Mouse (Mus musculus) heart, postnatal 14 days (tissue): ENCODE measurements around the gene Brsk2. TPM values are rescaled to one million over a fixed set of nuclear protein-coding genes. Genes with fewer than 3 reads are reported as not detected.

Source experiments
- DNase-seq, 2 experiments: peaks; one replicate each; pipeline ENCODE4 v3.0.0; 2021 to 2022
- intact Hi-C: fragments of 180-260 bp; cut with DNase I; formaldehyde crosslinking; loops from one replicate; pipeline ENCODE4 v1.15.1; 2025
- total RNA-seq, 2 experiments: library from RNA; stranded (reverse); gene quantifications; 2 replicates each; pipeline ENCODE4 v1.2.3; 2021

Gene Brsk2
- total RNA-seq, 2 experiments from 2014 or later = 0.12 to 0.46 TPM

DNA sequence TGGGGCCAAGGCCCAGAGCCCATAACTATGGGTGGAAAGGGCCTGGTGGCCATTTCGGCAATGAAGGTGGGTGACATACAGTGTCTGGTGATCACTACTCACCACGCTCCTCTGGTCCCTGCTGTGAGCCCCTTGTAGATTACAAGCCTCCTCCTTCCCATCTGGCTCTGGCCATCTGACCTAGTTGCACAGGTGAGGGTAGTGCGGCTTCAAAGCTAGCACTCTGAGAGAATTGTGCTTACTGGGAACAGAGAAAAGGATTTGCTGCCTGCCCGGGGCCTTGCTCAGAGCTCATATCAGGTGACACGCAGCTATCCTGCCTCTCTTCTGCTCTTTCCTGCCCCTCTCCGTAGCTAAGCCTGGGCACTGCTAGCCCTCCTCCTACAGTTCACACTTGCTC, 4.1 kb downstream of the Brsk2 start:
- DNase-seq = no peak
- intact Hi-C loops = no loop called here

DNA sequence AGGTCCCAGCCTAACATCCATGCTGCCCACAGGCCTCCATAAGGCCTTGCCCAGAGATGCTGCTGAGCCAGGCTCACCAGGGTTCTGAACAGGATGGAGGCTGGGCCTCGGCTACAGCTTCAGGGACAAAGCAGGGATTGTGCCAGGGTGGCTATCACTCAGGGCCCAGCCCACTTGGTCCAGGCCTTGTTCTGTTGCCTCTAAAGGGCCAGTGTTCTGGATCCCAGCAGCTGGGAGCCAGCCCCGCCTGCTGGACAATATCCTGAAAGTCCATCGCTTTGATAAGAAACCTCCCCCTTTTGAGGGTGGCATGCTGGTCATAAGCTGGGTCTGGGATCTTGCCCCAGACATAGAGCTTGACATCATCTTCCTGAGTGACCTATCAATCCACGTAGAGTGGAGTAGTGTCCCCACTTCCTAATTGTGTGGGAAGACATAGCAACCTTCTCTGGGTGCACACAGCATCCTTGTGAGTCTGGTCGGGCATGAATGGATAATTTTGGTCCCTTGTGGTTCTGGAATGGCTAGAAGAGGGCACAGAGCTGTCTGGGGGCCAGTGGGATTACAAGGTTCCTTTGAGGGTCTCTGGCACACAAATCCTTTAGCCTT, 6.1 kb downstream of the Brsk2 start:
- DNase-seq = no peak
- intact Hi-C loops = no loop called here

DNA sequence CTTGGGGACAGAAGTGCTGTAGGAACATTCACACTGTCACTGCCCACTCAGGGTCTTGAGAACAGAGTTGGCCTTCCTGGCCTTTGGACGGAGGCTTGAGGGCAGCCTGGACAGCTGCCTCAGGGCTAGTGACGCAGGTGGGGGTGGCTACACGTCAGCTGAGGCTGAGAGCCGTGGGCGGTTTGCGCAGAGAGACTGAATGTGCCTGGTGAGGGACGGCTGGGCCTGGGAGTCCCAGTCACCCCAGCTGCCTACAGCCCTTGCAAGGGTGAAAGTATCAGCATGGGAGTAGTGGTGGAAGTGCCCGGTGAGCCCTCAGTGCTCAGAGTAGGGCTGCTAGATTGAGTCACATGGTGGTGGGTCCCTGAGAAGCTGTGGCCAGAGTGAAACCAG, 6.6 kb downstream of the Brsk2 start:
- intact Hi-C loops = no loop called here
- no peak for DNase-seq

DNA sequence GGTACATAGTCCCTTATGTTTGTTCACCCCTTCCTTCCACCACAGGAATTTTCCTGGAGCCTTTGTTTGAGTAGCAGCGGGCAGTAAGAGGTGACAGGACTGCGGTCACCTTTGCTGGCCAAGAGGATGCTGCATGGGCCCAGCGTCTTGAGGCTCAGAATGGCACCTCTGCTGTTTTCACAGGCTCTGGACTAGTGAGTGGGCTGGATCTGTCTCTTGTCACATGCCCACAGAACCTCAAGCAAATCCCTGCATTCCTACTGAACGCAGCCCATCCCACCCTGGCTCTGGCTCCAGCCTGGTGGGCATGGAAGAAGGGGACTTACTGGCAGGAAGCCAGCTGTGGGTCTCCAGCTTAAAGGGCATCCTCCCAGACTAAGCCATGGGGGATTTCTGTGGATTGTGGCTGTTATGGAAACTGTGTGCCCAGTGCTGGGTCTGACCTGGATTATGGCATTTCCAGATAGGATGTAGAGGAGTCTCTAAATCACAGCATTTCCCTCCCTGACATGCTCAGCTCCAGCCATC, 8.0 kb downstream of the Brsk2 start:
- DNase-seq = no peak
- intact Hi-C loops = no loop called here

DNA sequence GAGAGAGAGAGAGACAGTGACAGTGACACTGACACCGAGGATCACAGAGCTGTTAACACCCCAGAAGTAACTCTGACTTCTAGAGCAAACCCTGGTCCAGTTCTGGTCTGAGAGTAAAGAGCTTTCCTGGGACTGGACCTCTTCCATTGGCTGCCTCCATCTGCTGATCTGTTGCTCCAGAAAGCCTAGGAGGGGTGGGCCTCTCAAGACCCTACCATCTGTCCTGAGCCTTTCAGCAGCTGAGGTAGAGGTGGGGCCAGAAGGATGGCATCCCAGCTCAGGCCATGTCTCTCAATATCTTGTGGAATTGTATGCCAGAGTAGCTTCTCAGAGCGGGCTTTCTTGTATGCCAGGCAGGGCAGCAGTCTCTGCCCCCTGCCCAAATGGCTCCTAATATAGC, 8.7 kb downstream of the Brsk2 start:
- intact Hi-C loops = no loop called here

DNA sequence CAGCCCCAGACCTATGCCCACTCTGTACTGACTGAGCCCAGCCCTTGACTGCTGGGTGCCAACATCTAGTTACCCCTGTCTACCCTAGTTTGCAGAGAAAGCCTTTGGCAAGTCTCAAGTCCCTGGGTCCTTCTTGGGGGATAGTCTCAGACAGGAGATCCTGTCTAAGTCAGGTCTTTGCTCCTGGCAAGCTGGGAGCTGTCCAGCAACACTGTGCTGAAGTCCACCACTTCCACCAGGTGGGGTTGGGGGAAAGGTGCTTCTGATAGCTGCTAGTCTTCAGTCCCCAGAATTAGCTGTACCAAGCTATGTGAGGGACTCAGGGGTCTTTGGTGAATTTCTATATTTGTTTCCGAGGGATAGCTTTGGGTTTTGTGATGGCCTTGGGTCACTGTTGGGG, 9.6 kb downstream of the Brsk2 start:
- DNase-seq = peak; percentile 11 to 39
- intact Hi-C loops = no loop called here

More for the DNA sequence above, 8.7 kb downstream of the Brsk2 start:
- DNase-seq = no peak

DNA sequence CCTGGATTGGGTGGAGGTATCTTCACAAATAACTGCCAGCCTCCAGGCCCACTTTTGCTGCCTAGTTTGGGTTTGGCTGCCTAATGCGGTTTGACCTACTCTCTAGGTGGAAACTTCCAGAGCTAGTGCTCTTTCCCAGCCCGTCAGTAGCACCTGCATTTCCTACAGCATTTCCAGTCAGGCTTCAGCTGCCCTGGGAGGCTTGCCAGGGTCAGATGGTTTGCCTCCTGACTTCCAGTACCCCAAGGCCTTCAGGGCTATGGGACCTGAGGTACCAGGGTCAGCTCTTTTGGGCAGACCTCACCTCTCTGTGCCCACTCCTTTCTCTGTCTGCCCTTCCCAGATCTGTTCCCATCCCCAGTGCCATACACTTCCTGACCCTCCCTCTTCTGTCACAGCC, 11.4 kb downstream of the Brsk2 start:
- intact Hi-C loops = no loop called here
- DNase-seq = no peak

DNA sequence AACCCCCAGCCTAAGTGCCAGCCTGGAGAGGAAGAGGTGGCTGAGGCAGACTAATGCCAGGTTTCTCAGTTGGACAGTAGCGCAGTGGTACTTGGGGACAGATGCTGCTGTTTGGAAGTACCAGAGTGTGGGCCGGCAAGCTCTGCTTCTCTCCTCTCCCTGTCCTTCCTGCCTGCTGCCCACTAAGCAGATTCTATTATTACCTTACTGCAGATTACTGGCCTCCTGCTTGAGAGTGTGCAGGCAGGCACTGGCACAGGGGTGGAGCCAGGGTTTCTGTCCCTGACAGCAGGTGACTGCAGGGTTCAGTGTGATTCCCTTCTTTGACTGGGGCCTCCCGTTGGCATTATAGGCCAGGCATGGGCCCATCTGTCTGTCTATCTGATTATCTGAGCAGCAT, 11.9 kb downstream of the Brsk2 start:
- intact Hi-C loops = no loop called here
- no peak for DNase-seq

DNA sequence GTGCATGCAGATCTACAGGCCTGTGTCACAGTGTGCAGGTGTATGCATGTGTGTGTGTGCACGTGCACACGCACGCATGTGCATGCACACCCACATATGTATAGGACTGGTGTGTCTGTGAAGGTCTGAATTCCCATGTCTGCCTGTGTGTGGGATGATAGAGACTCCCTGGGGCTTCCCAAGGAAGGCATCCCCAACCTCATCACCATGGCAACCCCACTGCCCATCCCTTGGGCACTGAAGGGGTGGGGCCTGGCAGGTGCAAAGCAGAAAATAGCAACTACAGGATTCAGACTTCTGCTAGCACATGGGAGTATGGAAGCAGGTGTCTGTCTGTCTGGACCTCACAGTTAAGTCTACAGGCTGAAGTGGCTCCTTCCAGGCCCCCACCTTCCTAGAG, 13.0 kb downstream of the Brsk2 start:
- no peak for DNase-seq
- intact Hi-C loops = no loop called here

DNA sequence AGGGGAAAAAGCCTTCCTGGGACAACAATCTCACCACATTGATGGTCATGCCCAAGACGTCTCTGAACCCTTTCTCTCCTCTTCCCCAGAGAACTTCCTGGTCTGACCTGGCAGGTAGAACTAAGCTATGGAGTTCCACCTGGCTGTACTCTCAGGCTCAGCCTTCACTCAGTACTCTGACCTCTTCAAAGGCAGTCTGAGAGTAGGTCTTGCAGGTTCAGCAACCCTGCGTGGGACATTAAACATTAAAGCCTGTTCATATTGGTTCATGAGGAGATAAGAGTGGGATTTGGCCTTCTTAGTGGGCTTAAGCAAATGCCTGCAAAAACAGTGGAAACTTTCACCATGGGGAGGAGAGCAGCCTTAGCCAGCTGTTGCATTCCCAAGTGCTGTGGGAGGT, 16.7 kb downstream of the Brsk2 start:
- intact Hi-C loops = no loop called here
- DNase-seq = no peak

DNA sequence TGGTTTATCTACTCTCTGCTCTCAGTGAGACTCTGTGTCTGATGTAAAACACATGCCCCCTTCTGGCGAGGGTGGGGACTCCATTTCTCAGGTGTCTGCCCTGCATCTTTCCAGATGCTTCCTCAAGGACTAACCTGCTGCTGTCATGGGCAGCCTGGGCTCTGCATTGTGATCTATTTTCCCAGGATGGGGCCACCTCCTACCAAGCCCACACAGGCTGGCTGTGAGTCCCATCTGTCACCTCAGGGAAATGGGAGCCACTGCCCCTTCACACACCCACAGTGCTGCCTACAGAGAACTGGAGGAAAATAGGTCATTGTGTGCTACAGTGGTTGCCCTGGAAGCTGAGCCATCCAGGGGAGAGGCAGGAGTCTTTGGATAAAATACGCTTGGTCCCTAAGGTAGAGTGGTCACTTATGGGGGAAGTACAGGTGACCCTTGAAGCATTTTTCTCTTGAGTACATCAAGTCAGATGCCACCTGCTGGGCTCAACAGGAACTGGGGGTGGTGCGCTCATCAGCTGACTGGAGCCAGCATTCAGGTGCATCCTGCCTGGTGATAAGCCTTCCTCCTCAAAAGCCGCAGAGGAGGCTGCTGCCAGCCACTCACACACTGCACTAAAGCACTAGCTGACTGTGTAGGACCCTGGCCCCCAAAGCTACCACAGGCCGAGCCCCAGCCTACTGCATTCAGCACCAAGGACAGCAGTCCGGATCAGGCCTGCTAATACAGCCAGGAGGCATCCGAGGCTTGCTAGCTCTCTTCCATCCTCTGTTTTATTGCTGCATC, 23.5 kb downstream of the Brsk2 start:
- DNase-seq = peak in 1 of 2 experiments; percentile 60
- intact Hi-C loops = no loop called here

DNA sequence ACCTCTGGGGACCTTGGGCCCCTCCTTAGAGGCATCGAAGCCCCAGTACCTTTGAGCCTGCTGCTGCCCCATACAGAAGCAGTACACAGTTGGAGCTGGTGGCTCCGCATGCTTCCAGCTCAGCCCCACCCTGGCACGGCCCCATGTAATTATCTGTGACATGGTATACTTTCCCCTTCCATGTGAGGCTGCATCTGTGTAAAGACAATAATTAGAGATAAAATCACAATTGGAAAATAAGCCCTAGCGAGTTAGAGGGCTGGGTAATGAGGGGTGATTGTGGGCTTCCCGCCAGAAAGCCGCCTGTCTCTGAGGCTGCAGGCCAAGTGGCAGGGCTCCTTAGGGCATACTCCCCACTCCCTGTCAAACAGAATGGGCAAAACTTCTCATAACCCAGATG, 28.5 kb downstream of the Brsk2 start:
- intact Hi-C loops = no loop called here
- no peak for DNase-seq

DNA sequence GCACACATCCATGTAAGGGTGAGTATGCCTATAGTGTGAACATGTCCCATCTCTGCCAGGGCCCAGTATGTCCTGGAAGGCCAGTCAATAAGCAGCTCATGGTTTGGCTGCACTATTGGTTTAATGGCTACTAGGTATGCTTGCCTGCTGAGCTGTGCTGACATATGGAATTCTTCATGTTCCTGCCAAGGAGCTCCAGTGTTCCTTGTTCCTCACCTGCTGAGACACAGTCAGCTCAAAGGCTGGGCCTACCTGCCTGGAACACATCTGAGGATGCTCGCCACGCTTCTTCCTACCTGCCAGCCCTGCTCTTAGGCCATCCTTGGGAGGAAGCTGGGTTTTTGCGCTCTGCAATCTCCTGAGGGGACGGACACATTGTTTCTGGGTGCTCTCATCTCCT, 29.7 kb downstream of the Brsk2 start:
- intact Hi-C loops = no loop called here
- no peak for DNase-seq

DNA sequence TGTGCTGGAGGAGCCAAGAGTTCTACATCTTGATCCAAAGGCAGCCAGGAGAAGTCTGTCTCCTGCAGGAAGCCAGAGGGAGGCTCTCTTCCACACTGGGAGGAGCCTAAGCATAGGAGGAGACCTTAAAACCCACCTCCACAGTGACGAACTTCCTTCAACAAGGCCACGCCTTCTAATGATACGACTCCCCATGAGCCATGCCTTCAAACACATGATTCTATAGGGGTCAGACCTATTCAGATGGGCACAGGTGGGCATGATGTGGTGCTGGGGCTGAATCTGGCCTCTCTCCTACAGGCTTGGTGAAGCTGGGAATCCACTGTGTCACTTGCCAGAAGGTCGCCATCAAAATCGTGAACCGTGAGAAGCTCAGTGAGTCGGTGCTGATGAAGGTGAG, 31.7 kb downstream of the Brsk2 start:
- no peak for DNase-seq
- intact Hi-C loops = no loop called here

DNA sequence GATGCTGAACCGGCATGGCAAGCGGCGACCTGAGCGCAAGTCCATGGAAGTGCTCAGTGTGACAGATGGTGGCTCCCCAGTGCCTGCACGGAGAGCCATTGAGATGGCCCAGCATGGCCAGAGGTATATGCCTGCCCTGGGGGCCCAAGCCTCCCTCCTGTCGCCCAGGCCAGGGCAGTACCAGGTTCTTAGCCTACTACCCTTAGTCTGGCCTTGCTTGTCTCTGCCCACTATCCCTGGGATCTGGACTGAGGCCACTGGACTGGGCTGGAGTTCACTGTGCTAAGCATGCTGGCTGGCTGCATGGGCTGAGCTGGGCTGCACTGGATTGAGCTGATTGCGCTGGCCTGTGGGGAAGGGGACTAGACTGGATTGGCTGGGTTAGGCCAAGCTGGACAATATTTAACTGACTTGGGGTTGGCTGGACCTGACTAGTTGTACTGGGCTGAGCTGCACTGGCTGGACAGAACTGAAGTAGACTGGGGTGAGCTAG, 38.8 kb downstream of the Brsk2 start:
- intact Hi-C loops = no loop called here
- DNase-seq = no peak

DNA sequence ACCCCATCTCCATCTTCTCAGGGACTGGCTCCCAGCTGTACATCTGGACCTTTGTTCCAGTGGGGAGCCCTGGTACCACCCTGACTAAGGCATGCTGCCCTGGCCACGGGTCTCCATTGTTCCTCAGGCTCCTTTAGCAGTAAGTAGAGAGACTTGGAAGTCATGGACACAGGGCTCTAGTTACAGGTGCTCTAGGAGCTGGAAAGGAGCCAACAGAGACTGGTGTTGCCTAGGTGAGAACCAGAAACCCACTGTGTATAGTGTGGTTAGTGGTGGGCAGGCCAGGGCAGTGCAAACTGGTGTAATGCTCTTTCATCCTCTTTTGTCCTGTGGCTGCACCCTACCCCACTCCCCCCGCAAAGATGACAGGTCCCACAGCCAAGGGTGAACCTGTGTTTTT, 41.6 kb downstream of the Brsk2 start:
- no peak for DNase-seq
- intact Hi-C loops = no loop called here

DNA sequence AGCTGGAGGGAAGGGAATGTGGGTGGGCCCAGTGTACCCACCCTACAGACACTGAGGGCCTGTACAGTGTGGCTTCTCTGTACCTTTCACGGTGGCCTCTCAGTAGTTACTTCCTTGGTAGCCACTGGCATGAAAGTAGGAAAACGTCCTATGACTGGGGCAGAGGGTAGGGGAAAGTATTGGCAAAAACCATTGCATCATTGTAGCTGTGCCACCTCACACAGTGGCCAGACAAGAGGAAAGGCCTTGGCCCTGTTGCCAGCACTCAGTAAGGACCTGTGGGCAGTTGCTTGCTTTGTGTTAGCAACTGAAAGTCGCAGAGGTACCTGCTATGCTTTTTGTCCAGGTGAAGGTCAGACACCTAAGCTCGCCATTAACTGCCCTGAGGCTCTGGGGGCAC, 44.6 kb downstream of the Brsk2 start:
- intact Hi-C loops = no loop called here

DNA sequence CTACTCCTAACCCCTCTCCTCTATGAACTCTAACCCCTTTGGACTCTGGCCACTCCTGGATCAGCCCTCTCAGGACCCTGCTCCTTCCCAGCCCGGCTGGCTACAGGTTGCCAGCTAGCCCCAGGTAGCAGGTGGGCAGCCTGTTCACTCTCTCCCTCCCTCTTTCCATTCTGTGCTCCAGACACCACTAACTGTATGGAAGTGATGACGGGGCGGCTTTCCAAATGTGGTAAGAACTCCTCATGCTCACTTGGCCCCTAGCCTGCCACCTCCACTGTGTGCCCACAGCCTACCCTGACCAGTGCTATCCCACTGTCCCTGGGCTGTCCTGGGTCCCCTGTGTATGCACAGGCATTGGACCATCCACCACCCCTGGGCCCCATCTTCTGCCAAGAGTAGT, 51.1 kb downstream of the Brsk2 start:
- intact Hi-C loops = no loop called here
- no peak for DNase-seq

More for the DNA sequence above, 44.6 kb downstream of the Brsk2 start:
- DNase-seq = no peak

DNA sequence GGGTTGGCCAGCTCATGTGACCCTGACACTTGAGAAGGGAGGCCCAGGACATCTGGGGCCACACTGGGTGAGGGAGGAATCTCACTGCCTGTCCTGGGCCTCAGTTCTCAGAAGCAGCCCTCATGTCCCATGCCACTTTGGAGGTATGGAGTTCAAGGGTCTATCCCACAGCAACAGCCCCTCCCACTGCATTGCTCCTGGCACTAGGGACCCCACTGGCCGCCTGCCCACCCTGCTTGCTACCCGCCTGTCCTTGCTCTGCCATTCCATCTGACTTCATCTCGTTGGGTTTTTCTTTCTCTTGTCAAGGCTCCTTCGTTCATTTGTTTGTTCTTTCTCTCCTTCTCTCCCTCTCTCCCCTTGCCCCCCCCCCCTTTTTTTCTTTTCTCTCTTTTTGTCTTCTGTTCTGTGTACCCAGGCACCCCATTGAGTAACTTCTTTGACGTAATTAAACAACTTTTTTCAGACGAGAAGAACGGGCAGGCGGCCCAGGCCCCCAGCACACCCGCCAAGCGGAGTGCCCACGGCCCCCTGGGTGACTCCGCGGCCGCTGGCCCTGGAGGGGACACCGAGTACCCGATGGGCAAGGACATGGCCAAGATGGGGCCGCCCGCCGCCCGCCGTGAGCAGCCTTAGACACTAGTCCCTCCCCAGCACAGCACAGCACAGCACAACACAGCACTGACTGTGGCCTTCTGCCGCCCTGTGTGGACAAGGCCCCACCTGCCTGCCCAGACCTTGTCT, 52.2 kb downstream of the Brsk2 start:
- no peak for DNase-seq
- intact Hi-C loops = no loop called here

DNA sequence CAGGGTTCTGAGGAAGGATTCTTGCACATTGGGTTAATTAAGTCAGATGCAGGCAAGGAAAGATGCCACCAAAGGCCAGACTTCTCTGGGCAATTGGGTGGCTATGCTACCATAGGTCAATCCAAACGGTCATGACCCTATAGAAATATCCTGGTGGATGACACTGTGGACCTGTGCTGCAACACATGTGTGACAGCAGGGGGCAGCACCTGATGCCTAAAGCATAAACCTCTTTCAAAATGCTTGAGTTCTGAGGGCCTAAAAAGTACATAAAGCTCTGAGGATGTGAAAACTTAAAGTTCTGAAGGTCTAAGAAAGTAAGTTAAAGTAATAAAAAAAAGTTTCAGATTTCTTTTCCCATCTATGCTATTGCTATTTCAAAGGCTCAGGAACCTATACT, 67.0 kb downstream of the Brsk2 start:
- peak; percentile 67 to 75 for DNase-seq
- intact Hi-C loops = loop anchor here (2.0 to 5.0 kb wide), 3 partner anchors 18 to 80 kb away; no protein-coding TSS in a partner anchor

DNA sequence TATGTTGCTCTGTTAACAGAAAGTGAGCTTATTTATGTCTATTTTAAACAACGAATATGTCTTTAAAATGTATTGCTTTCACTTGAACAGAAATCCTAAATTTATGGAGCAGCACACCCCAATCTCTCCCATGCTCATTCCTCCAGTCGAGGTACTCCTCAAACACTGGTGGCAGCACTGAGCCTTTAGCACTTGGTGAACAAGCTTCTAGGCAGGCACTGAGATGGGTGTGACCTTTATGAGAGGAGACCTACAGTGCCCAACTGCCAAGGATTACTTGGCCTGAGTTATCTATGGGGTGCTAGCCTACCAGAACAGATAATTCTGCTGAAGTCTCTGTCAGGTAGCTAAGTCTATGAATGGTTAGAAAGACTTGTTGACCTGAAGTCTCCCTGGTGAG, 70.1 kb downstream of the Brsk2 start:
- no peak for DNase-seq
- intact Hi-C loops = loop anchor here (5.0 kb wide), 1 partner anchor 48 kb away; no protein-coding TSS in a partner anchor
